Mouse (Mus musculus): Measurements from ENCODE around the gene Sigmar1.

Sigmar1 gene

DNA sequence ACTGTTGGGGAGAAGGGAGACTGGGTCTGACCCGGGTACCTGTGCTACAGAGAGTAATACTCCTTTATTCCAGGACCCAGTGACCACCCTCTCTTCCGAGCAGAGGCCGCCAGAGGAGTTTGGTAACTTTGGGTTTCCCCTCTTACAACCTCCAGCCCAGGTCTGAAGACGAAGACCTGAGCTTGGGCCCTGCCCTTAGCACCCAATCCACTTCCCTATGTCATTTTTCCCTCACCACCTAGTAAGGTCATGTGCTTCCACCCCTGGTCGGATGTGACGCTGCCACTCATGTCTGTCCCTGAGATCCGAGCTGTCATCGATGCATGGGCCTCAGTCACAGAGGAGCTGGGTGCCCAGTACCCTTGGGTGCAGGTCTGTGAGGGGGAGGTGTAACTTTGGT is 483 bp upstream of the Sigmar1 start:
- DNase-seq (ENCODE audit: low spot score): no peak

- DNase-seq (ENCODE audit: low spot score): no peak
These were observed 1.1 kb downstream of the Sigmar1 start, which contains the start of gene Galt for GRCm38 (mm10) chr4:41754797-41755337. Gene Galt (plus strand): TSS chr4:41755228.

DNA sequence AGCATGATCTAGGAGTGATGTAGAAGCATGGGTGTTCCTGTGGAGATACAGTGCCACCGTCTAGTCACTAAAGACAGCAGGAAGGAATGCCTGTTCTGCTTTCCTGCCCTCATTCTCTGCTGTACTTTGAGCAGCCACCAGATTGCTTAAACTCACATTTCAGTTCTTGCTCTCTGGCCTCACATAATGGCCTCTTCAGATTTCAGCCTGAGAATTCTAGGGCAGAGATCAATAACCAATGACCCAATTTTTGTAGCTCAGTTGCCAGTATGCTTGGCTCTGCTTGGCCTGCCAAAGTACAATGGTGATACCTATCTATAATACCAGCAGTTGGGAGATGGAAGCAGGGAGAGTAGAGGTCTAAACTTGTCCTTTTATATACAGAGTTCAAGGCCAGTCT is 10.9 kb downstream of the Sigmar1 start:
- DNase-seq (ENCODE audit: low spot score): no peak

DNA sequence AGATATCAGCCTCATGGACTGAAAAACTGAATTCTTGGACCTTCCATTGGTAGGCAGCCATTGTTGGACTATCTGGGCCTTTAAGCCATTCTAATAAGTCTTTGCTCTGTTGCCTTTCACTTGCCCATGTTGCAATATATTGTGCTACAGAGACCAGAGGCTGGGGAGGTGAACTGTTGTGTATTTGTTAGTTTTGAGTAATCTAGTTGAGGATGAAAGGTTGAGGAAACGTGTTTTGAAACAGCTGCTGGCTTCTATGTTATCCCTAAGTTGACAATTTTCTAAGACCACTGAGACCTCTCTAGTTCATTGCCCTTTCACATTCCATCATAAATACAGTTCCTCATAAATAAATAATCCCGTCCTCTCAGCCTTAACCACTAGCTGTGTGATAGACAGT is 11.8 kb downstream of the Sigmar1 start:
- no peak for DNase-seq (ENCODE audit: low spot score)

GRCm38 (mm10) chr4:41741158-41741560 is 14.8 kb downstream of the Sigmar1 start:
- peak; percentile 98 for DNase-seq (ENCODE audit: low spot score)

DNA sequence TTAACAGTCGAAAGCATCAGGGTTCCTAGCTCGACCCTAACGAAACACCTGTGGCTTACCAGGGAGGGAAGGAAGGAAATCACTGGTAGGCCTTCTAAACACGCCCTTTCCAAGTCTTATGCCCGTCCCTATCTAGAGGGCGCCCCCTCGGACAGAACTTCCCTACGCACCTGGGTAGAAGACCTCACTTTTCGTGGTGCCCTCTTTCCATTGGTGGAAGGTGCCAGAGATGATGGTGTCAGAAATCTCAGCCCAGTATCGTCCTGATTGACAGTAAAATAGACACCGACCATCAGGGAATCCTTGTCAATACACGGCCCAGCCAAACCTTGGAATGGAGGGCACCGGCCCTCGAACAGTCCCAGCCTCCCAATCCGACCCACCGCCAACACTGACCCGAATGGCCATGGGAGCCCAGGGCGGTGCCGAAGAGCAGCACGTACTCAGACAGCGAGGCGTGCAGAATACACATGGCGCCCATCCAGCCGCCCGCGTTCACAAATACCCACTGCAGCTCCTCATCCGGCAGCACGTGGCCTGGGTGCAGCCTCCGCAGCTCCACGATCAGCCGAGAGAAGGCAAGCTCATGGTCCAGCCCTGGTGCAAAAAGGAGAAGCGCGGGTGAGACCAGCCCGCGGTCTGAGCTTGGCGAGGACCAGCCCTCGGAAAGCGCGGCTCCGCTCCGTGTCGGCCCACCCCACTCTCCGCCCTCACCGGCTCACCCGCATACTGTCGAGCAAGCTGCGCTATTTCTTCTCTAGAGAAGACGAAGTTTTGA is 15.4 kb downstream of the Sigmar1 start:
- DNase-seq (ENCODE audit: low spot score): peak; percentile 39

DNA sequence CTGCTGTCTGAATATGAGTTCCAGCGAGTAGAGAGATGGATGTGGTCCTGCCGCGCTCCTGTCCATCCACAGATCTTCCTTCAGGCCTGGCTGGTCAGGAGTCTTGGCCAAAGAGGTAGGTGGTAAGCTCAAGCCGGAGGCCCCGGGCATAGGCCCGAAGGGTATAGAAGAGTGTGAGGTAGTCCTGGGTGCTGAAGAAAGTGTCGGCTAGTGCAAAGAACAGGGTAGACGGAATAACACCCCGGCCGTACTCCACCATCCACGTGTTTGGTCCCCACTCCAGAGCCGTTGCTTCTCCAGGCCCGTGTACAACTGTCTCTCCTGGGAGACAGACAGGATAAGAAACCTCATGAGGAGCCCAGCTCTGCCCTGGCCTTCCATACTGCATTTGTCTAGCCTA is 16.7 kb downstream of the Sigmar1 start:
- DNase-seq (ENCODE audit: low spot score): no peak

- no peak for DNase-seq (ENCODE audit: low spot score)
These were observed 17.7 kb downstream of the Sigmar1 start for GRCm38 (mm10) chr4:41738256-41738603.

- DNase-seq (ENCODE audit: low spot score): peak; percentile 86
These were observed 18.2 kb downstream of the Sigmar1 start for GRCm38 (mm10) chr4:41737602-41738255.

DNA sequence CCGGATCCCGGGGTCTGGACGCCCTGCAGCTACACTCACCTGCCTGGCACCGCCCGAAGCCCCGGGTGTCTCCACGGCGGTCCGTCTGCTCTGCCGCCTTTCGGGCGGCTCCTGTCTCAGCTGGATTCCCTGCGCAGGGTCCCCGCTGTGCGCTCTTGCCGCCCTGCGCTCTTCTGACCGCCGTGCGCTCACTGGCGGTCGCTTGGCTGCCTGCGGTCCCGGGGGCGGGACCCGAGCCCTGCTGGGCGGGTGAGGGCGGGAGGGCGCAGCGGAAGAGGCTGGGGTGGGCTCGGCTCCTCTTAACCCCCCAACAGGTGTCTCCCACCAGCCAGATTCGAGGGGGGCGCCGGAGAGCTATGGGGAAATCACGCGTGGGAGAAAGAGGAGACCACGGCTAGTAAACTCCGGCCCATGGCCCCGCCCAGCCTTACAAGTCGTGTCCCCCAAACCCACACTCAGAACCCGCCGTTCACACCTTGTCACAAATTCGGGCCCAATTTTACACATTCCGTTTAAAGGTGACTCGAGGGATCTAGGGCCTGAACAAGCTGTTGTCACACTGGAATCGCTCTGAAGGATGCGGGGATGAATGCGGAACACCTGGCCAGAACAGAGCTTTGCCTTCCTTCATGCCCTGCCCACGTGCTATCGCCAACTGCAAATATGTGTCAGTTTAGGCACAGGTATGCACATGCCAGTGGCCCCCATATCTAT is 24.7 kb downstream of the Sigmar1 start, which contains the start of gene Arid3c:
TSS of gene Arid3c (minus strand) at position 91 of the 714 bp plus-strand sequence.
- peak; percentile 49 for DNase-seq (ENCODE audit: low spot score)

DNA sequence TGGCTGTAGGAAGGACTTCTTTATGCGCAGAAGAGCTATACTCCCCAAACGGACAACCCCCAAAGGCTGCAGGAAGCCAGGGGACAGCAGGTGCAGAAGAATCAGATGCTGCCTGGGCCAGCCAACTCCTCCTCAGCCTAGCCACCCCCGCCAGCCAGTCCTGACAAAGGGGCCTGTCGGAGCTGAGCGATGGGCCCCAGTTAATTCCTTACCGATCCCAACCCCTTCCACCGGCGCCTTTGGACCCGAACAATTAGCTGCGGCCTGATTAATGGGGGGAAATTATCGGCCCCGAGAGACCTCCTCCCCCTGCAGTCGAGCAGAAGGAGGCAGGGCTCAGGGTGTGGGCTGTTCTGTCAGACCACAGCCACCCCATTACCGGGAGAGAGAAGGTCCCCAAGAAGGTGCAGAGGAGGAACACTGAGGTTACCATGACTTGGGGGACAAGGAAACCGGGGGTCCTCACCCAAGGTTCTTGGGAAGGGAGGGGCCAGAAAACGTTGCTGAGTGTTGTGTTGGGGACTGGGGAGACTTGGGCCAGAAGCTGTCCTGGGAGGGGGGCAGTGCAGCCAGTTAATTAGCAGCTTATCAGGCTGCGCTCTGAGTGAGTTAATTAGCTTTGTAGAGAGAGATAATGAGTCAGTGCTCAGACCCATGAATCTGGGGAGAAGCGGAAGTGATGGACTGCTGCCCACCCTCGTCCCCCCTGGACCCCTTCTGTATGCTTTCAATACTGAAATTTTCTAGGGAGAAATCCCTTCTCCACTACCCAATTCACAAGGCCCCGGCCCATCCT is 28.9 kb downstream of the Sigmar1 start:
- DNase-seq (ENCODE audit: low spot score): peak; percentile 47

DNA sequence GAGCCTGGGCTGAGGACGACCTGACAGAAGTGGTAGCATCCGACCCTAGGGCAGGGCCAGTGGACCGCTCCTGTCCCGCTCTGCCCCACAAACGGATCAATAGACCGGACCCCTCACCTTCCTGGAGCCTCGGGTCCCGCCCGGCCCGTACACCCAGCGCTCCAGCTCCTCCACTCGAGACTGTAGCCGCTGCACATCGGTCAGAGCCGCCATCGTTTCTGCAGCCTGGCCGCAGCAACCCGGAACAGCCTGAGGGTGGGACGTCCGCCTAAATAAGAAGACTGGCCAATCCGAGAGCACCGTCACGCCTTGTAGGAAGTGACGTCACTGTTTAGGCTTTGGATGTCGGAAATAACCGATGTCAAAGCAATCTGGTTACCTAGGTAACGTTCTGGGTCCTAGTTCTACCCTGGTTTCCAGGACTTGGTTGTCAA is 33.0 kb downstream of the Sigmar1 start, which contains the start of gene Dctn3:
TSS of gene Dctn3 (minus strand) at position 253 of the 434 bp plus-strand sequence.
- DNase-seq (ENCODE audit: low spot score): peak; percentile 99

- DNase-seq (ENCODE audit: low spot score): no peak
These were observed 39.1 kb downstream of the Sigmar1 start for GRCm38 (mm10) chr4:41716834-41717233.

- peak; percentile 60 for DNase-seq (ENCODE audit: low spot score)
These were observed 40.4 kb downstream of the Sigmar1 start for GRCm38 (mm10) chr4:41715596-41715995.

GRCm38 (mm10) chr4:41715082-41715481 is 40.9 kb downstream of the Sigmar1 start:
- DNase-seq (ENCODE audit: low spot score): no peak

- DNase-seq (ENCODE audit: low spot score): peak; percentile 85
These were observed 41.7 kb downstream of the Sigmar1 start for GRCm38 (mm10) chr4:41714276-41714675.

GRCm38 (mm10) chr4:41713197-41714067 is 42.5 kb downstream of the Sigmar1 start, which contains the start of gene Rpp25l:
Gene Rpp25l (minus strand): TSS chr4:41713534.
- peak; percentile 83 for DNase-seq (ENCODE audit: low spot score)

GRCm38 (mm10) chr4:41712421-41713196 is 43.3 kb downstream of the Sigmar1 start:
- no peak for DNase-seq (ENCODE audit: low spot score)

DNA sequence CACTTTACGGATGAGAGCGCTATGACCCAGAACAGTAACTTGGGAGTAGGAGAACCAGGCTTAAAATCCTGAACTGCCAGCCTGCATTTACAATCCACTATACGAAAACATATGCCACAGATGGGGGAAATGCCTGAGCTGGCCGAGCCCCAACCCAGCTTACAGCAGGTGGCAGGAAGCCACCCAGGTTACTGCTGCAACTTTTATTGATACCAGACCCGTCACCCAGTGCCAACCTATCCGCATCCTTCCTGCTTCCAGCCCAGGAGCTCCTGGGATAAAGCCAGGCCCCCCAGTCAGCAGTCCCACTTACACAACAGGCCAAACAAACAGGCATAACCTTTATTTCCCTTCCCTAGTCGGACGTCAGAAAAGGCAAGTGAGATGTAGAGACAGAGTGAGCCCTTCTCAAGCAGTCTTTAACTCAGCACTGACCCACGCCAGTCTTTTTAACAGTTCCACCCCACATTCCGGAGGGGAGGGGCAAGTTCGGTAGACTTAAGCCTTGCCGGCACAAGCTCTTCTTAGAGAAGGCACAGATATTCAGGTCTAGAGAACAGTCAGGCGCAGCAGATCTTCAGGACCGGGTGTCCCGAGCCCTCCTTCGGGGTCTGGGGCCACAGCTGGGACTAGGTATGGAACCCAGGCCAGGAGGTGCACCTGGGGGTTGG is 44.1 kb downstream of the Sigmar1 start:
- no peak for DNase-seq (ENCODE audit: low spot score)

Data from embryo, embryonic 10 days (tissue).